Comparison of ENCODE assay signal across 10 mouse cellular contexts in the genomic region with DNA sequence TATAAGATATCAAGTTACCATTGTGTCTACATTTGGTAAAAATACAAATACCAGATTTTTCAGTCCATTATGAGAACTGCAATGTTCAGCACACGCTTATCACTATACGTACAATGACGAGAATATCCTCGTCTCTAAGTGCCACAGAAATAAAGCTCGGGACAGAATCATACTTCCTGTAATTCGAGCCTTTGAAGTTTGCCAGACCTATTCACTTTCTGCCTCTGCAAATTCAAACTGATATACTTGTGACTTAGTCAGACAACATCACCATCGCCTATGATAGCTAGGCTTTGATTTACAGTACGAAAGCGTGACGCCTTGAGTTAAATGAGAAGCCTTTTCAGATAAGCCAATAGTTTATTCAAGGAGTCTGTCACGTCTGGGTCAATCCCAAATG. TPM values are rescaled to one million over a fixed set of nuclear protein-coding genes. Genes with fewer than 3 reads are reported as not detected.
A peak's percentile ranks its signal among the peaks of the same experiment; 100 is the strongest.
DNase-seq lines count a peak whose midpoint lies in the region; ATAC-seq and TF ChIP-seq lines count a peak whose summit lies in the region.
"Had no signal": no experiment of that assay in that cellular context is flagged by ENCODE, and none has a peak within 500 bp of the region (broad histone marks: within the 10 kb centered on the region; RNA-seq: fewer than 3 reads in every experiment).

No protein-coding gene starts in this region.

- no peak for ATAC-seq in kidney, embryonic 15.5 days (replicated peaks; ENCODE audit: low FRiP score)
- ATAC-seq in hindbrain, embryonic 15.5 days (ENCODE audit: low FRiP score, low read depth) = no peak

- H3K9me3 ChIP-seq in kidney, embryonic 15.5 days (replicated peaks) = no peaks in the 10 kb centered on the region
- no peaks in the 10 kb centered on the region for H3K9me3 ChIP-seq in embryonic facial prominence, embryonic 10.5 days
- no peaks in the 10 kb centered on the region for H3K9me3 ChIP-seq in hindbrain, embryonic 15.5 days

- H3K36me3 ChIP-seq in kidney, embryonic 15.5 days = no peaks in the 10 kb centered on the region
- no peaks in the 10 kb centered on the region for H3K36me3 ChIP-seq in embryonic facial prominence, embryonic 10.5 days (replicated peaks)
- no peaks in the 10 kb centered on the region for H3K36me3 ChIP-seq in hindbrain, embryonic 15.5 days

- H3K4me3 ChIP-seq in kidney, embryonic 15.5 days (replicated peaks) = peak overlapping the region; percentile 27
- H3K4me3 ChIP-seq in embryonic facial prominence, embryonic 10.5 days = peak overlapping the region; percentile 84
- H3K4me3 ChIP-seq in hindbrain, embryonic 15.5 days = no peak overlapping the region; the same call in 1 of the 2 replicates
- no peak overlapping the region; the same call in 1 of the 2 replicates for H3K4me3 ChIP-seq in left cerebral cortex, adult 2 months

- DNase-seq in kidney, postnatal 25 days = no peak
- DNase-seq in embryonic facial prominence, embryonic 10.5 days (ENCODE audit: low spot score) = no peak
- peak; percentile 3 for DNase-seq in lung, postnatal 36 days
- no peak for DNase-seq in frontal cortex, postnatal 25 days (ENCODE audit: low spot score in 2 of 2)
- no peak for DNase-seq in right cerebral cortex, postnatal 4 days
- DNase-seq in left cerebral cortex, adult 2 months (ENCODE audit: extremely low spot score in 1 of 2, low spot score in 2 of 2) = no peak
- DNase-seq: gastrocnemius, postnatal 36 days had no signal

- peaks cover 19% of the 10 kb centered on the region for H3K4me1 ChIP-seq in kidney, embryonic 15.5 days
- H3K4me1 ChIP-seq in embryonic facial prominence, embryonic 10.5 days = peaks cover 17% of the 10 kb centered on the region
- peaks cover 6% of the 10 kb centered on the region for H3K4me1 ChIP-seq in hindbrain, embryonic 15.5 days (replicated peaks)

- WGBS in kidney, embryonic 15.5 days = 23% methylated on average over 11 of the region's 11 CpGs
- WGBS in embryonic facial prominence, embryonic 10.5 days = 43% methylated on average over 11 of the region's 11 CpGs
- 55% methylated on average over 11 of the region's 11 CpGs for WGBS in hindbrain, embryonic 15.5 days

- no peaks in the 10 kb centered on the region for H3K27me3 ChIP-seq in kidney, embryonic 15.5 days
- peaks cover 11% of the 10 kb centered on the region for H3K27me3 ChIP-seq in embryonic facial prominence, embryonic 10.5 days (replicated peaks; ENCODE audit: low read depth, poor library complexity, severe bottlenecking)
- no peaks in the 10 kb centered on the region for H3K27me3 ChIP-seq in hindbrain, embryonic 15.5 days

- TF ChIP-seq CTCF in left cerebral cortex, adult 2 months (IDR thresholded peaks at IDR 0.05) = no peak

- peak overlapping the region; percentile 41 for H3K4me2 ChIP-seq in kidney, embryonic 15.5 days
- peak overlapping the region; percentile 26 for H3K4me2 ChIP-seq in hindbrain, embryonic 15.5 days

- intact Hi-C loops in left cerebral cortex, adult 2 months (cut with DNase I) = loop anchor here (5.0 kb wide), 1 partner anchor 413 kb away; no protein-coding TSS in a partner anchor

- no peak overlapping the region for H3K9ac ChIP-seq in kidney, embryonic 15.5 days
- H3K9ac ChIP-seq in hindbrain, embryonic 15.5 days = no peak overlapping the region

- H3K27ac ChIP-seq in kidney, embryonic 15.5 days = no peak overlapping the region
- H3K27ac ChIP-seq in embryonic facial prominence, embryonic 10.5 days (replicated peaks) = no peak overlapping the region
- no peak overlapping the region for H3K27ac ChIP-seq in hindbrain, embryonic 15.5 days (replicated peaks)
- H3K27ac ChIP-seq in left cerebral cortex, adult 2 months = no peak overlapping the region

RNA-seq across cellular contexts. Expression of a gene that starts 1.6 kb away (rescaled TPM):
- polyA plus RNA-seq in kidney, embryonic 15.5 days (2015; fragmentation: Nextera tagmentation; extraction: Ambion mirVana) = 6.3 and 8.7 TPM in 2 replicates
- 8.1 and 10.7 TPM in 2 replicates for polyA plus RNA-seq in embryonic facial prominence, embryonic 10.5 days (2016; fragmentation: Nextera tagmentation; extraction: Ambion mirVana)
- 5.1 and 5.7 TPM in 2 replicates for polyA plus RNA-seq in hindbrain, embryonic 15.5 days (2015; fragmentation: Nextera tagmentation; extraction: Ambion mirVana)
- 1 to 10 TPM; 3.3 to 4.3 TPM for total RNA-seq in left cerebral cortex, adult 2 months (2021)
- total RNA-seq: MEL had no signal

Comparison
In these comparisons a context has a peak if more than half of its experiments do, and no peak if none do; other contexts are left out.
1. H3K4me3 ChIP-seq: peak in kidney, embryonic 15.5 days (single experiment) and embryonic facial prominence, embryonic 10.5 days (single experiment); none in hindbrain, embryonic 15.5 days (single experiment) and left cerebral cortex, adult 2 months (single experiment).